Mouse (Mus musculus) neural tube, embryonic 15.5 days (tissue): ENCODE data around the gene Ubn1. TPM values are rescaled to one million over a fixed set of nuclear protein-coding genes. Genes with fewer than 3 reads are reported as not detected.

Experiments used
- ATAC-seq: fragments of 200-750 bp; cut with Nextera tagmentation; 2 replicates; pipeline ENCODE4 v1.8.0; 2017; ENCODE audit warnings: mild to moderate bottlenecking, moderate TSS enrichment, moderate library complexity; ENCODE audit not compliant: low FRiP score
- H3K27ac ChIP-seq: fragments of 300-500 bp; sonication (generic); replicated peaks from 2 replicates; pipeline ENCODE4 v1.5.1; 2015; ENCODE audit warnings: mild to moderate bottlenecking, inconsistent platforms
- H3K27me3 ChIP-seq: fragments of 300-500 bp; sonication (generic); replicated peaks from 2 replicates; pipeline ENCODE4 v1.6.1; 2015; ENCODE audit warnings: inconsistent platforms
- H3K36me3 ChIP-seq: fragments of 300-500 bp; sonication (generic); 2 replicates; pipeline ENCODE4 v1.6.1; 2015; ENCODE audit warnings: inconsistent platforms
- H3K4me1 ChIP-seq: fragments of 300-500 bp; sonication (generic); 2 replicates; pipeline ENCODE4 v1.6.1; 2015; ENCODE audit warnings: inconsistent platforms
- H3K4me2 ChIP-seq: fragments of 300-500 bp; sonication (generic); 2 replicates; pipeline ENCODE4 v1.6.1; 2015; ENCODE audit warnings: inconsistent platforms, mild to moderate bottlenecking, moderate library complexity
- H3K4me3 ChIP-seq: fragments of 300-500 bp; sonication (generic); replicated peaks from 2 replicates; pipeline ENCODE4 v1.5.1; 2015; ENCODE audit warnings: mild to moderate bottlenecking, inconsistent platforms
- H3K9ac ChIP-seq: fragments of 300-500 bp; sonication (generic); replicated peaks from 2 replicates; pipeline ENCODE4 v1.6.1; 2015; ENCODE audit warnings: mild to moderate bottlenecking, inconsistent platforms
- H3K9me3 ChIP-seq: fragments of 300-500 bp; sonication (generic); replicated peaks from 2 replicates; pipeline ENCODE4 v1.6.1; 2016; ENCODE audit warnings: inconsistent platforms
- WGBS: fragments of 180-500 bp; shearing (Covaris S2); methylation state at CpG from one replicate; pipeline ENCODE4 v1.1.7; 2015; ENCODE audit warnings: mixed read lengths; 5-methylcytosine and 5-hydroxymethylcytosine counted together
- polyA plus RNA-seq: library from polyadenylated mRNA; unstranded; fragments of >200 nt; fragmentation: Nextera tagmentation; extraction: Ambion mirVana; gene quantifications from 2 replicates; pipeline ENCODE4 v1.2.1, GENCODE M21; 2015

The Ubn1 gene
- polyA plus RNA-seq, 1 experiment from 2014 or later: 11.1 TPM

DNA sequence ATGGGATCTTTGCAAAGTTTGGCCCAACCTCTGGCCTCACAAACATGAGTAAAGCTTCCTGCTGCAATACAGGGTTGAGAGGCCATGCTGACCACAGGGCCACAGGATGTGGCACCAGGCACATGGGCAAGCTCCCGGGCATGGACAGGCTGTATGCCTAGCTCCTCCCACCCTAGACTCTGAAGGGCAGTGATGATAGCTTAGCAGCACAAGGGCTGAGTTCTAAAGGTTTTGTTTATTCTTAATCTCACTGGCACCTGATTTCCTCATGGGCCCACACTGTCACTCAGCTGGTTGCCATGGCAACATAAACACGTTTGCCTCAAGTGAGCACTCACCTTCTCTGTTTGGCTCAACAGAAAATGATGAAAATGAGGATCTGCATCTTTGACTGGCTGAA, 20.0 kb upstream of the Ubn1 start:
- H3K4me3 ChIP-seq: no peak overlapping the region
- 69% methylated on average over 2 of the region's 2 CpGs for WGBS
- H3K9me3 ChIP-seq: no peaks in the 10 kb centered on the region
- H3K4me2 ChIP-seq: no peak overlapping the region
- no peaks in the 10 kb centered on the region for H3K27me3 ChIP-seq
- H3K36me3 ChIP-seq: peaks cover 97% of the 10 kb centered on the region
- H3K4me1 ChIP-seq: no peaks in the 10 kb centered on the region
- H3K27ac ChIP-seq: no peak overlapping the region
- ATAC-seq: no peak
- H3K9ac ChIP-seq: no peak overlapping the region

DNA sequence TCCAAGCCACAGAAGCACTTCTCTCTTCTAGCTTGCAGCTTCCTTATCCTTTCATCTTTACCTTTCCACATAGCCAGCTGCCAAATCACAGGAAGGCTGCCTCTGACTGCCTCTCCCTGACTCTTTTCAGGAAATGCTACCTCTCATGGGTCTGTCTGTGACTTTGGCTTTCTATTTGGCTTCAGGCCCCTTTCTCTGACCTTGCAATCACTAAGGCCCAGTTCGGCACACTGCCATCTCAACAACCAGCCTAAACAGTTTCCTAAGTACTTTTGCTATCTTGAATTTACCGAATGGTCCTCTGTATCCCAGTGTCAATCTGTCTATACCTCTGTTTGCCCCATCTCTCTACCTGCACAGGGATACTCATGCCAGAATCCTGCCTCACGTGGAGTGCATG, 14.3 kb upstream of the Ubn1 start:
- no peak overlapping the region for H3K4me3 ChIP-seq
- no peaks in the 10 kb centered on the region for H3K9me3 ChIP-seq
- WGBS: 96% methylated on average over 3 of the region's 3 CpGs
- H3K27ac ChIP-seq: no peak overlapping the region
- no peak overlapping the region for H3K4me2 ChIP-seq
- no peak overlapping the region for H3K9ac ChIP-seq
- H3K27me3 ChIP-seq: no peaks in the 10 kb centered on the region
- peaks cover 92% of the 10 kb centered on the region for H3K36me3 ChIP-seq
- no peaks in the 10 kb centered on the region for H3K4me1 ChIP-seq
- ATAC-seq: no peak

GRCm38 (mm10) chr16:5036649-5037234, 13.1 kb upstream of the Ubn1 start:
- Histone ChIP-seq H3K36me3 (peaks cover 93% of the 10 kb centered on the region), H3K27me3 (no peaks in the 10 kb centered on the region), H3K4me2 (no peak overlapping the region), H3K9ac (no peak overlapping the region), H3K4me1 (no peaks in the 10 kb centered on the region), H3K9me3 (no peaks in the 10 kb centered on the region), H3K4me3 (no peak overlapping the region), H3K27ac (no peak overlapping the region)
- ATAC-seq: no peak
- WGBS: 76% methylated on average over 5 of the region's 5 CpGs

DNA sequence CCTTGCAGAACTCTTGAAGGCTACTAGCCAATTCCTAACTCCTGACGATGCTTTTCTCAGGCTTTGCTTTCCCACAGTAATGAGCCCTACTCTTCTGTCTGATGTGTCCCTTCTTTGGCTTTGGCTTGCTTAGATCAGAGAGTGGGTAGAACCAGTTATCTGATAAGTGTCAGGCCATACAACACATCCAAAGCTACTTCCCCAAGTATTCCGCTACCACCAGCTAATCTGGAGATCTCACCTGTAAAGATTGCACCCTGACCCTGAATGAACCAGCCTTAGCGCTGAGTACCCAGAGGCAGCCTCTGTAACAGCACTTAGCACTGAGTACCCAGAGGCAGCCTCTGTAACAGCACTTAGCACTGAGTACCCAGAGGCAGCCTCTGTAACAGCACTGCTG, 4.5 kb upstream of the Ubn1 start:
- WGBS: 98% methylated on average over 3 of the region's 3 CpGs
- ATAC-seq: no peak
- Histone ChIP-seq H3K27me3 (no peaks in the 10 kb centered on the region), H3K4me2 (no peak overlapping the region), H3K4me3 (no peak overlapping the region), H3K9ac (no peak overlapping the region), H3K36me3 (peaks cover 67% of the 10 kb centered on the region), H3K27ac (no peak overlapping the region), H3K9me3 (no peaks in the 10 kb centered on the region), H3K4me1 (peaks cover 20% of the 10 kb centered on the region)

DNA sequence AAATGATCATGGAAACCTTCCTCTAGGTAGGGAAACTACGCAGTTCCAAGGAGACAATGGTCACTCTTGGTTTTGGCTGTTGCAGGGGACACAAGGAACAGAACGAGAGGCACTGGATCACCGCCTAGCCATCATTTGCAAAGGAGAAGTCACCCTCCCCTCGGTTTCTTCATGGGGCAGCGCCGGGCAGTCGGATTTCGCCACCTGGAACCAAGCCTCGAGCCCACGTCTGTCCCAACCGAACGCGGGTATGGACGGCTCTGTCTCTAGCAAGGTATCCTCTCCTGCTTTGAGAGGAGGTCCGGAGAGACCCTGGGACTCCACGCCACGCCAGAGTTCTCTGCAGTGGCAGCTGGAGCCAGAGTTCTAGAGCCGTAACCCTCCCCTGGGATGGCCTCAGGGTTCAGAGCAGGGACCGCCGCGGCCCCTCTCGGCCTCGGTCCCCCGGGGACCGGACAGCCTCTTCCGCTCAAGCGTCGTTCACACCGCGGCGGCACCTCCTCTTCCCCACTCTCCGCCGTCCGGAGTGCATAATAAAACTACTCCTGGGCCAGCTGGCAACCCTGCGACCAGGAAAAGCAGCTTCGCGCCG, 579 bp upstream of the Ubn1 start:
- Histone ChIP-seq H3K4me2 (peak overlapping the region; percentile 91), H3K36me3 (peaks cover 33% of the 10 kb centered on the region), H3K9me3 (no peaks in the 10 kb centered on the region), H3K27me3 (no peaks in the 10 kb centered on the region), H3K27ac (peak overlapping the region; percentile 97), H3K4me3 (peak overlapping the region; percentile 98), H3K4me1 (peaks cover 42% of the 10 kb centered on the region), H3K9ac (peak overlapping the region; percentile 91)
- under 1% methylated on average over 38 of the region's 38 CpGs for WGBS
- ATAC-seq: peak; percentile 49

DNA sequence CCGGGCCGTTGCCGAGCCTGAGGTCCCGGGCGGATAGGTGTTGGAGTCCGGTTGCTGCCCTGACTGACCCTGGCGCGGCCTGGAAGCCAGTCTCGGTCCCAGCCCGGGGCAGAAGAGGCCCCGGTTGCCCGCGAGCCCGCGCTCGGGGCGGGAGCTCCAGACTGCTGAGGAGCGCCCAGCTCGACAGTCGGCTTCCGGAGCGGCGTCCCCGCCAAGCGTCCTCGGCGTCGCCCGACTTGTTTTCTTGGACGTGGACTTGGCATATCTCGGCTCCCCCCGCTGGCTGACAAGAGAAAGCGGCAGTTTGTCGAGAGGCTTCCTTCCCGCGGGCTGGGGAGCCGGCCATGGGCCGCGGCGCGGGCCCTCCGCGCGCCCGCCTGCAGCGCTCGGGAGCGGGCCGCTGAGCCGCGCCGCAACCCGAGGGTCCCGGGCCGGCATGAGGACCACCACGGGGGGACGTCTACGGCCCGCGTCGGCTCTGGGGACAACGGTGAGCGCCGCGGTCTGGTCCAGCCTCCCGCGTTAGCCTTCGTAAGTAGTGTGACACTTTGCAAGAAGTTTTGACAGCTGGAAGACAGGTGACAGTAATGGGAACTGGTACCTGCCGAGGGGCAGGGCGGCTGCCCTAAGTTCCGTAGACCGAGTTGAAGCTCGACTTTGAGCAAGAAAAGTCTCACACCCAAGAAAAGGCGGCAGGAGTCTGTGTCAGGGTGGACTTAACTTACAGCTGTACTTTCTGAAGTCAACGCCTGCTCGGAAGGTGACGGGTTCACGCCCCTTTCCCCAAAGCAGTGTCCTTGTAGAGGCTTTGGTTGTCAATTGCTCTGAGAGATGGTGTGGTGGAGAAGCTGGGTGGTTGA, 624 bp downstream of the Ubn1 start:
- peak overlapping the region; percentile 88 for H3K9ac ChIP-seq
- peak; percentile 70 for ATAC-seq
- no peaks in the 10 kb centered on the region for H3K27me3 ChIP-seq
- peaks cover 28% of the 10 kb centered on the region for H3K36me3 ChIP-seq
- H3K27ac ChIP-seq: peak overlapping the region; percentile 97
- peak overlapping the region; percentile 94 for H3K4me2 ChIP-seq
- H3K4me3 ChIP-seq: peak overlapping the region; percentile 98
- WGBS: under 1% methylated on average over 72 of the region's 78 CpGs
- H3K4me1 ChIP-seq: peaks cover 42% of the 10 kb centered on the region
- no peaks in the 10 kb centered on the region for H3K9me3 ChIP-seq

GRCm38 (mm10) chr16:5058114-5058513, 8.3 kb downstream of the Ubn1 start:
- H3K4me3 ChIP-seq: no peak overlapping the region

DNA sequence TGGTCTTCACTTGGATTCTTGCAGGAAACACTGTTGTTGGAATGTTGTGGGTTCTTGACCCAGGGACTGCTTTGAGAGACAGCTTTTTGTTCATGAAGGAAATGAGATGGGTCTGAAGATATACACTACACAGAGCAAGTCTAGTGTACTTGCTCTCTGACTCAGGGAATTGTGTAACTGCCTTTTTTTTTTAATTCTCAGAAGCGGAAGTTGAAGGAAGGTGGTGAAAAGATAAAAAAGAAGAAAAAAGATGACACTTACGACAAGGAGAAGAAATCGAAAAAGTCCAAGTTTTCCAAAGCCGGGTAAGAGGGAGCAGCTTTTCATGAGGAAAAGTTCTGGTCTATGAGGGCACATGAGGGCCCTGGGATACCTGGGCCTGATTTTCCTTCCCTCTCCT, 13.6 kb downstream of the Ubn1 start:
- H3K27me3 ChIP-seq: no peaks in the 10 kb centered on the region
- no peak overlapping the region for H3K4me3 ChIP-seq
- no peak overlapping the region for H3K4me2 ChIP-seq
- no peaks in the 10 kb centered on the region for H3K4me1 ChIP-seq
- H3K27ac ChIP-seq: no peak overlapping the region
- no peaks in the 10 kb centered on the region for H3K9me3 ChIP-seq
- peaks cover 58% of the 10 kb centered on the region for H3K36me3 ChIP-seq
- H3K9ac ChIP-seq: no peak overlapping the region
- ATAC-seq: no peak
- WGBS: 96% methylated on average over 4 of the region's 4 CpGs

More at GRCm38 (mm10) chr16:5058114-5058513, 8.3 kb downstream of the Ubn1 start:
- 95% methylated on average over 1 of the region's 1 CpGs for WGBS
- Histone ChIP-seq H3K9me3 (no peaks in the 10 kb centered on the region), H3K4me2 (no peak overlapping the region), H3K27ac (no peak overlapping the region), H3K27me3 (no peaks in the 10 kb centered on the region), H3K4me1 (0 out of 2 replicates have a peak, but pooled peaks cover 4% of the 10 kb centered on the region), H3K36me3 (peaks cover 47% of the 10 kb centered on the region), H3K9ac (no peak overlapping the region)
- no peak for ATAC-seq

DNA sequence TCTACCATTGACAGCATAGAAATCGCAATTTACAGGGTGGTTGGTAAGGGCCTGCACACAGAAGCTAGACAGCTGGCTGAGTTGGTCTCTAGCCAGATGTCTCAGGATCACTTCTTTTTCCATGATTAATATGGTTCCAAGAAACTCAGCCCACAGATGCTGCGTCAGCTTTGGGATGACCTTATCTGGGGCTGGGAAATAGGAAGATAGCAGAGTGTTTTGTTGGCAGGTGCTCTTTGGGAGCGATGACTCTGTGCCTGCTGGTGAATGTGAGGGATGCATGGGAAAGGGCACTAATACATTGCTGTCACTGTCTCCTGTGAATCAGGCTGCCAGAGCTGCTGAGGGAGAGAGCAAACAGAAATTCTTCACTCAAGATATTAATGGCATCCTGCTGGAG, 20.5 kb downstream of the Ubn1 start:
- 89% methylated on average over 3 of the region's 3 CpGs for WGBS
- peaks cover 71% of the 10 kb centered on the region for H3K36me3 ChIP-seq

GRCm38 (mm10) chr16:5071974-5072373, 22.1 kb downstream of the Ubn1 start:
- no peak overlapping the region for H3K4me3 ChIP-seq
- H3K9ac ChIP-seq: no peak overlapping the region
- no peaks in the 10 kb centered on the region for H3K27me3 ChIP-seq
- no peaks in the 10 kb centered on the region for H3K9me3 ChIP-seq
- no peaks in the 10 kb centered on the region for H3K4me1 ChIP-seq
- peaks cover 81% of the 10 kb centered on the region for H3K36me3 ChIP-seq
- H3K27ac ChIP-seq: no peak overlapping the region
- no peak for ATAC-seq
- H3K4me2 ChIP-seq: no peak overlapping the region
- 93% methylated on average over 7 of the region's 7 CpGs for WGBS

More for the DNA sequence above, 20.5 kb downstream of the Ubn1 start:
- Histone ChIP-seq H3K27me3 (no peaks in the 10 kb centered on the region), H3K27ac (no peak overlapping the region), H3K4me3 (no peak overlapping the region), H3K9me3 (no peaks in the 10 kb centered on the region), H3K9ac (no peak overlapping the region), H3K4me1 (no peaks in the 10 kb centered on the region), H3K4me2 (no peak overlapping the region)
- ATAC-seq: no peak

DNA sequence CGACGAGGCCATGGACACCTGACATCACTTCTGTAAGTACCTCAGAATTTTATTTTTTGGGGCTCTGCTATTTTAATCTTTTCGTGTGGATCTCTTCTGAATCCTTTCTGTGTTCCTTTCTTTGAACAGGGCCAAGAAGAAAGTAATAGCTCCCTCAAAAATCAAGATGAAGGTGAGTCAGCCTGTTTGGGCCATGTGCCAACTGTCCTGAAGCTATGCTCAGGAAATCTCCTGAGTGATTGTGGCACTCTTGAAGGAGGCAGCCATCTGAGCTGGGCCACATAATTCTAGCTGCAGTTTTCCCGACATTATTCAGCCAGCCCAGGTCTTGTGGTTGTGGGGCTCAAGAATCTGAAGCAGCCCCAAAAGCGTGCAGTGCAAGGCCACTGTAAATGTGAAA, 24.5 kb downstream of the Ubn1 start:
- Histone ChIP-seq H3K27me3 (no peaks in the 10 kb centered on the region), H3K4me2 (no peak overlapping the region), H3K4me3 (no peak overlapping the region), H3K36me3 (peaks cover 89% of the 10 kb centered on the region), H3K9ac (no peak overlapping the region), H3K27ac (no peak overlapping the region), H3K9me3 (no peaks in the 10 kb centered on the region), H3K4me1 (no peaks in the 10 kb centered on the region)
- no peak for ATAC-seq
- WGBS: 97% methylated on average over 5 of the region's 5 CpGs

- H3K4me1 ChIP-seq: no peaks in the 10 kb centered on the region
- H3K9me3 ChIP-seq: no peaks in the 10 kb centered on the region
- H3K4me2 ChIP-seq: no peak overlapping the region
- H3K27me3 ChIP-seq: no peaks in the 10 kb centered on the region
- H3K9ac ChIP-seq: no peak overlapping the region
- no peak for ATAC-seq
- peaks cover 80% of the 10 kb centered on the region for H3K36me3 ChIP-seq
- 89% methylated on average over 4 of the region's 4 CpGs for WGBS
- no peak overlapping the region for H3K4me3 ChIP-seq
- no peak overlapping the region for H3K27ac ChIP-seq
Observed at GRCm38 (mm10) chr16:5085196-5085595, 35.3 kb downstream of the Ubn1 start.
